Mouse (Mus musculus): ENCODE results near the gene Snx19.

DNA sequence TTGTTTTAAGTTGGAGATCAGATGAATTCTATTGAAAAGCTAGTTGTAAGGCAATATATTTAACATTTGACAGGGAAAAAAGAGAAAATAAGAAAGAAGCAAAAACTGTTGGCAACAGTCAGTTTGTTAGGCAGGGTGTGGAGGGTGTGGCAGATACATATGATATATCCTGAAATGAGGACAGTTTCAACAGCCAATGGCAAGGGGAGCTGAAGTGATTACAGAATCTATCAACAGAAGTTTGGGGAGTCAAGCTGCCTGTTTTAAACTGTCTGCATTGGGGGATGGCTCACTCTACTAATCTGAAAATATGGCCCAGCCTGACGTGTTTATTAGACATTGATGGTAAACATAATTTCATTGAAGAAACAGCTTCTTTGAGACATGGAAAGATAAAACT lies 61.5 kb downstream of the Snx19 start:
- no peak for TF ChIP-seq ZC3H11A (IDR thresholded peaks at IDR 0.05; ENCODE audit: borderline replicate concordance, low read depth, low read length)
- no peak for TF ChIP-seq CHD2 (IDR thresholded peaks at IDR 0.05; ENCODE audit: low read depth, low read length)
- no peak for TF ChIP-seq HCFC1 (IDR thresholded peaks at IDR 0.05; ENCODE audit: borderline replicate concordance, insufficient read depth, low read length)

Measured in ES-E14 (cell line).